Mouse (Mus musculus): Measurements from ENCODE around the gene Serpinb5. TPM values are rescaled to one million over a fixed set of nuclear protein-coding genes. Genes with fewer than 3 reads are reported as not detected.

Serpinb5 gene
- not detected in 2 replicates for polyA plus RNA-seq (2015; fragmentation: Nextera tagmentation; extraction: Ambion mirVana)

- Histone ChIP-seq H3K27ac (no peak within 1 kb of the TSS), H3K9me3 (replicated peaks) (no peaks in the 10 kb centered on the region), H3K4me1 (no peaks in the 10 kb centered on the region), H3K36me3 (ENCODE audit: poor library complexity, severe bottlenecking) (no peaks in the 10 kb centered on the region), H3K27me3 (no peaks in the 10 kb centered on the region), H3K9ac (no peak within 1 kb of the TSS), H3K4me2 (no peak within 1 kb of the TSS), H3K4me3 (no peak within 1 kb of the TSS)
- no peak for ATAC-seq
- 72% methylated on average over 8 of the region's 8 CpGs for WGBS
These were observed at the start of gene Serpinb5 for GRCm38 (mm10) chr1:106860847-106861246. Gene Serpinb5 (plus strand): TSS chr1:106861173.

DNA sequence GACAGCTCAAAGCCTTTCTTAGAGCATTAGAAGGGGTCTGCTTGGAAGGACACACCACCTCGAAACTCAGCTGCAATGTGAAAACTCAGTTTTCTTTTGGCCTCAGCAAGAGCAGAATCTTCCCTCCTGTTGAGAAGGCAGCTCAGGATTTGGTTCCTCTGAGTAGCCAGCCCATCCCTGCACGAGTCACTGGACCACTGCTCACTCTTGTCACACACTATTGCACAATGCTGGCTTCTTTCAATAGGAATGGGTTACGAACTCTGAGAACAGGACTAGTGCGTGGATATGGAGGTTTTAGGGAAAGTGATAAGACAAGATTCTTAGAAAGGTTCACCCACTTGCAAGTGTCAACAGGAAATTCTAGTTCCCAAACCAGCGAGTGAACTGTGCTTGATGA lies 46.1 kb upstream of the Serpinb5 start:
- no peak overlapping the region for H3K4me3 ChIP-seq
- no peaks in the 10 kb centered on the region for H3K4me1 ChIP-seq
- no peak overlapping the region for H3K9ac ChIP-seq
- H3K27me3 ChIP-seq = no peaks in the 10 kb centered on the region
- no peak overlapping the region for H3K4me2 ChIP-seq
- H3K36me3 ChIP-seq (ENCODE audit: poor library complexity, severe bottlenecking) = no peaks in the 10 kb centered on the region
- H3K9me3 ChIP-seq (replicated peaks) = no peaks in the 10 kb centered on the region
- H3K27ac ChIP-seq = no peak overlapping the region
- no peak for ATAC-seq
- 75% methylated on average over 5 of the region's 5 CpGs for WGBS

GRCm38 (mm10) chr1:106815265-106815664 lies 45.7 kb upstream of the Serpinb5 start:
- ATAC-seq = no peak
- no peak overlapping the region for H3K4me3 ChIP-seq
- H3K4me1 ChIP-seq = no peaks in the 10 kb centered on the region
- no peaks in the 10 kb centered on the region for H3K27me3 ChIP-seq
- no peak overlapping the region for H3K4me2 ChIP-seq
- no peak overlapping the region for H3K27ac ChIP-seq
- no peaks in the 10 kb centered on the region for H3K36me3 ChIP-seq (ENCODE audit: poor library complexity, severe bottlenecking)
- no peak overlapping the region for H3K9ac ChIP-seq
- WGBS = 87% methylated on average over 6 of the region's 6 CpGs
- no peaks in the 10 kb centered on the region for H3K9me3 ChIP-seq (replicated peaks)

GRCm38 (mm10) chr1:106816766-106817165 lies 44.2 kb upstream of the Serpinb5 start:
- no peak overlapping the region for H3K4me2 ChIP-seq
- H3K27me3 ChIP-seq = no peaks in the 10 kb centered on the region
- 89% methylated on average over 11 of the region's 11 CpGs for WGBS
- H3K9ac ChIP-seq = no peak overlapping the region
- H3K4me1 ChIP-seq = no peaks in the 10 kb centered on the region
- H3K36me3 ChIP-seq (ENCODE audit: poor library complexity, severe bottlenecking) = no peaks in the 10 kb centered on the region
- no peak overlapping the region for H3K27ac ChIP-seq
- no peak for ATAC-seq
- H3K4me3 ChIP-seq = no peak overlapping the region
- no peaks in the 10 kb centered on the region for H3K9me3 ChIP-seq (replicated peaks)

GRCm38 (mm10) chr1:106818323-106818722 lies 42.6 kb upstream of the Serpinb5 start:
- Histone ChIP-seq H3K9me3 (replicated peaks) (no peaks in the 10 kb centered on the region), H3K4me1 (no peaks in the 10 kb centered on the region), H3K9ac (no peak overlapping the region), H3K36me3 (ENCODE audit: poor library complexity, severe bottlenecking) (no peaks in the 10 kb centered on the region), H3K27me3 (no peaks in the 10 kb centered on the region), H3K4me3 (no peak overlapping the region), H3K27ac (no peak overlapping the region), H3K4me2 (no peak overlapping the region)
- no peak for ATAC-seq
- WGBS = 26% methylated on average over 4 of the region's 4 CpGs

DNA sequence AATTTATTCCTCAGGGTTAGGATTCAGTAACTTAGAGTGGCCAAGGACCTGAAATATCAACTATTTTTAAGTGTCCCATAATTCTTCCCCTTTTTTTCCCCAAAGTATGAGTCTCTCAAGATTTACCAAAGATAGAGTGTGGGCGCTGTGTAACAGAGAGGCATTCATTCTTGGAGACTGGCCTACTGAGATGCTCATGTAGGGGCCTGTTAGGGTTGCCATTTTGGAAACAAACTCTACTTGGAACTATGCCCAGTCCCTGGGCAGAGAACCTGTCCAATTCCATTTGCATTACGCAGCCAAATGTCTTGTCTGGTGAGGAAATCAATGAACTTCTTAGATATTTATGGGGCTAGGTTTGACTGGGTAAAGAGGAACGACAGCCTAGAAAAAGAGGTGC lies 38.7 kb upstream of the Serpinb5 start:
- no peak overlapping the region for H3K4me2 ChIP-seq
- no peaks in the 10 kb centered on the region for H3K4me1 ChIP-seq
- no peak overlapping the region for H3K9ac ChIP-seq
- H3K4me3 ChIP-seq = no peak overlapping the region
- H3K27me3 ChIP-seq = no peaks in the 10 kb centered on the region
- H3K36me3 ChIP-seq (ENCODE audit: poor library complexity, severe bottlenecking) = no peaks in the 10 kb centered on the region
- no peaks in the 10 kb centered on the region for H3K9me3 ChIP-seq (replicated peaks)
- no peak overlapping the region for H3K27ac ChIP-seq
- ATAC-seq = no peak
- WGBS = 79% methylated on average over 3 of the region's 3 CpGs

- Histone ChIP-seq H3K9me3 (replicated peaks) (no peaks in the 10 kb centered on the region), H3K36me3 (ENCODE audit: poor library complexity, severe bottlenecking) (no peaks in the 10 kb centered on the region), H3K4me1 (no peaks in the 10 kb centered on the region), H3K27ac (no peak overlapping the region), H3K4me2 (no peak overlapping the region), H3K27me3 (no peaks in the 10 kb centered on the region), H3K9ac (no peak overlapping the region), H3K4me3 (no peak overlapping the region)
- 73% methylated on average over 4 of the region's 4 CpGs for WGBS
- no peak for ATAC-seq
These were observed 32.2 kb upstream of the Serpinb5 start for GRCm38 (mm10) chr1:106828784-106829183.

- ATAC-seq = no peak
- Histone ChIP-seq H3K9ac (no peak overlapping the region), H3K4me1 (0 out of 2 replicates have a peak, but pooled peaks cover 2% of the 10 kb centered on the region), H3K4me2 (no peak overlapping the region), H3K36me3 (ENCODE audit: poor library complexity, severe bottlenecking) (no peaks in the 10 kb centered on the region), H3K4me3 (no peak overlapping the region), H3K27ac (no peak overlapping the region), H3K27me3 (no peaks in the 10 kb centered on the region), H3K9me3 (replicated peaks) (no peaks in the 10 kb centered on the region)
- 89% methylated on average over 6 of the region's 6 CpGs for WGBS
These were observed 4.6 kb downstream of the Serpinb5 start for GRCm38 (mm10) chr1:106865543-106865942.

DNA sequence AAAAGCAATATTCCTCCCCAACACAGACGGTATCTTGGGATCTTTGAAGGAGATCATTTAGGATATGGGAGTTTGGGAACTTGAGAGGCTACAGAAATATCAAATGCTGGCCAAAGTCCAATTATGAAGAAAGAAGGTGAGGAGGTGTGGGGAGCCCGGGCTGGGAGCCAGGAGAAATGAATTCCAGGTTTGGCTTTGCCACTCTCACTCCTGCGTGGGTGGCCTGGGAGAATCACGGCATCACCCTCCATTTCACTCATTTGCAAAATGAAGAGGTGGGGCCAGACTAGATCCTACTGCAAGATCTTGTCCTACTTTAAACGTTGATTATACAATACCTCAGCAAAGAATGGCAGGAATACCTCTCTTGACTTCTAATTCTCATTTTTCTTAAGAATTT lies 5.1 kb downstream of the Serpinb5 start:
- ATAC-seq = no peak

DNA sequence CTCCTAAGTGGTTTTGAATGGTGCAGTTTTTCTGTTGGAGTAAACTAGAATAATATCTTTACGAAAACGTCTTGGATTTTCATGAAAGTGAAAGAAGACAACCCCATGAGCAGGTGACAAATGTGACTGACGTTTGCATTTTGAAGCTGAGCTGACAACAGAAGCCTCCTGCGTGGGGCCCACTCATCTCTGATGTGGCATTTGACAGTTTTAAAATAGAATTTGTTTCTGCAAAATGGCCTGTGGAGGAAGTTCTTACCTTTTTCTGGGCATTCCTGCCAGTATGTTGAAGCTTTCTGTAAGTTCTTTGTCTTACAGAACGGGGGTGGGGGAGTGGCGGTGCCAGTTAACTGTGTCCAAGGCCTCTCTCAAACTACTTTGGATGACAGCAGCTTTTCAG lies 5.8 kb downstream of the Serpinb5 start:
- no peaks in the 10 kb centered on the region for H3K27me3 ChIP-seq
- H3K27ac ChIP-seq = no peak overlapping the region
- H3K36me3 ChIP-seq (ENCODE audit: poor library complexity, severe bottlenecking) = no peaks in the 10 kb centered on the region
- no peak overlapping the region for H3K4me3 ChIP-seq
- 0 out of 2 replicates have a peak, but pooled peaks cover 2% of the 10 kb centered on the region for H3K4me1 ChIP-seq
- H3K9me3 ChIP-seq (replicated peaks) = no peaks in the 10 kb centered on the region
- ATAC-seq = no peak
- H3K4me2 ChIP-seq = no peak overlapping the region
- H3K9ac ChIP-seq = no peak overlapping the region
- 75% methylated on average over 6 of the region's 6 CpGs for WGBS

More for the DNA sequence above, 5.1 kb downstream of the Serpinb5 start:
- H3K9me3 ChIP-seq (replicated peaks) = no peaks in the 10 kb centered on the region
- H3K9ac ChIP-seq = no peak overlapping the region
- no peak overlapping the region for H3K4me3 ChIP-seq
- H3K4me2 ChIP-seq = no peak overlapping the region
- no peak overlapping the region for H3K27ac ChIP-seq
- 70% methylated on average over 5 of the region's 5 CpGs for WGBS
- no peaks in the 10 kb centered on the region for H3K27me3 ChIP-seq
- no peaks in the 10 kb centered on the region for H3K36me3 ChIP-seq (ENCODE audit: poor library complexity, severe bottlenecking)
- 0 out of 2 replicates have a peak, but pooled peaks cover 2% of the 10 kb centered on the region for H3K4me1 ChIP-seq

DNA sequence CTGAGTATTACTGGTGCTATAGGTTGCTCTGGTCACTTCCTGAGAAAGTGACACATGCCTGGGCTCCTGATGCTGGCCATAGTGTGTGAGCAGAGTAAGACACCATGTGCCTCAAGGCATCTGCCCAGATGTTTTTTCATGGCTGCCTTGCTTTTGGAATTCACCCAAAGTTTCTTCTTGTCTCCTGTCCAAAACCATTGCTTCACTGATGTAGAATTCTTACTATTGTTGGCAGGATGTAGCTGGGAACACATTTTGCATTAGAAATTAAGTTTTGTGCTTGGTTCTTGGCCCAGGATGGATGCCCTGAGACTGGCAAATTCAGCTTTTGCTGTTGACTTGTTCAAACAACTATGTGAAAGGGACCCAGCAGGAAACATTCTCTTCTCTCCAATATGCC lies 9.0 kb downstream of the Serpinb5 start:
- no peaks in the 10 kb centered on the region for H3K27me3 ChIP-seq
- no peak overlapping the region for H3K4me2 ChIP-seq
- no peak overlapping the region for H3K27ac ChIP-seq
- H3K36me3 ChIP-seq (ENCODE audit: poor library complexity, severe bottlenecking) = no peaks in the 10 kb centered on the region
- 0 out of 2 replicates have a peak, but pooled peaks cover 2% of the 10 kb centered on the region for H3K4me1 ChIP-seq
- ATAC-seq = no peak
- no peak overlapping the region for H3K4me3 ChIP-seq
- no peak overlapping the region for H3K9ac ChIP-seq
- H3K9me3 ChIP-seq (replicated peaks) = no peaks in the 10 kb centered on the region

GRCm38 (mm10) chr1:106875193-106875886 lies 14.4 kb downstream of the Serpinb5 start:
- Histone ChIP-seq H3K4me2 (no peak overlapping the region), H3K9ac (no peak overlapping the region), H3K27me3 (no peaks in the 10 kb centered on the region), H3K9me3 (replicated peaks) (no peaks in the 10 kb centered on the region), H3K4me1 (no peaks in the 10 kb centered on the region), H3K36me3 (ENCODE audit: poor library complexity, severe bottlenecking) (no peaks in the 10 kb centered on the region), H3K27ac (no peak overlapping the region), H3K4me3 (no peak overlapping the region)
- no peak for ATAC-seq
- 87% methylated on average over 5 of the region's 5 CpGs for WGBS

GRCm38 (mm10) chr1:106876147-106876546 lies 15.2 kb downstream of the Serpinb5 start:
- WGBS = 83% methylated on average over 3 of the region's 3 CpGs
- H3K4me2 ChIP-seq = no peak overlapping the region
- no peak overlapping the region for H3K27ac ChIP-seq
- ATAC-seq = no peak
- no peaks in the 10 kb centered on the region for H3K4me1 ChIP-seq
- no peaks in the 10 kb centered on the region for H3K36me3 ChIP-seq (ENCODE audit: poor library complexity, severe bottlenecking)
- no peak overlapping the region for H3K4me3 ChIP-seq
- no peaks in the 10 kb centered on the region for H3K9me3 ChIP-seq (replicated peaks)
- H3K27me3 ChIP-seq = no peaks in the 10 kb centered on the region
- no peak overlapping the region for H3K9ac ChIP-seq
